Mouse (Mus musculus) hindbrain, postnatal 0 days (tissue): ENCODE measurements around the gene Ap2a2. TPM values are rescaled to one million over a fixed set of nuclear protein-coding genes. Genes with fewer than 3 reads are reported as not detected.

Experiments
- ATAC-seq: fragments of 200-750 bp; cut with Nextera tagmentation; 2 replicates; pipeline ENCODE4 v1.8.0; 2017; ENCODE audit warnings: mild to moderate bottlenecking, moderate TSS enrichment, moderate library complexity
- DNase-seq: peaks from one replicate; pipeline ENCODE4 v3.0.0-alpha.2; 2015; ENCODE audit warnings: low spot score
- H3K27ac ChIP-seq: fragments of 300-500 bp; sonication (generic); 2 replicates; pipeline ENCODE4 v1.5.1; 2014; ENCODE audit warnings: mild to moderate bottlenecking
- H3K27me3 ChIP-seq: fragments of 300-500 bp; sonication (generic); 2 replicates; pipeline ENCODE4 v1.6.1; 2014; ENCODE audit warnings: low read length, mixed read lengths; ENCODE audit not compliant: insufficient read depth
- H3K36me3 ChIP-seq: fragments of 300-500 bp; sonication (generic); 2 replicates; pipeline ENCODE4 v1.6.1; 2014; ENCODE audit warnings: low read length, mixed read lengths; ENCODE audit not compliant: insufficient read depth
- H3K4me1 ChIP-seq: fragments of 300-500 bp; sonication (generic); 2 replicates; pipeline ENCODE4 v1.6.1; 2014; ENCODE audit warnings: antibody characterized with exemption, low read length, mixed read lengths; ENCODE audit not compliant: insufficient read depth
- H3K4me2 ChIP-seq: fragments of 300-500 bp; sonication (generic); 2 replicates; pipeline ENCODE4 v1.6.1; 2014; ENCODE audit warnings: low read depth, mild to moderate bottlenecking, low read length, moderate library complexity, mixed read lengths
- H3K4me3 ChIP-seq: fragments of 300-500 bp; sonication (generic); 2 replicates; pipeline ENCODE4 v1.5.1; 2014; ENCODE audit warnings: low read length
- H3K9ac ChIP-seq: fragments of 300-500 bp; sonication (generic); replicated peaks from 2 replicates; pipeline ENCODE4 v1.6.1; 2014; ENCODE audit warnings: mild to moderate bottlenecking, low read length, moderate library complexity, mixed read lengths
- H3K9me3 ChIP-seq: fragments of 300-500 bp; sonication (generic); 2 replicates; pipeline ENCODE4 v1.6.1; 2016; ENCODE audit warnings: low read length, mixed read lengths
- CTCF ChIP-seq: IDR thresholded peaks from 2 replicates; pipeline ENCODE4 v1.5.1; 2016; ENCODE audit warnings: antibody characterized with exemption, control low read depth, low read depth
- WGBS: fragments of 180-500 bp; shearing (Covaris S2); extraction: QIAGEN DNeasy Blood & Tissue Kit; methylation state at CpG from one replicate; pipeline ENCODE4 v1.1.7; 2014; 5-methylcytosine and 5-hydroxymethylcytosine counted together
- polyA plus RNA-seq: library from polyadenylated mRNA; unstranded; fragments of >200 nt; fragmentation: Nextera tagmentation; extraction: Ambion mirVana; gene quantifications from 2 replicates; pipeline ENCODE4 v1.2.1, GENCODE M21; 2015
- total RNA-seq: library from RNA; depleted of rRNA; stranded (reverse); fragments of >200 nt; gene quantifications from 2 replicates; pipeline ENCODE4 v1.2.3, GENCODE M21; 2014

Ap2a2 gene
- total and polyA plus RNA-seq, 2 experiments from 2014 or later = 115 to 209 TPM

DNA sequence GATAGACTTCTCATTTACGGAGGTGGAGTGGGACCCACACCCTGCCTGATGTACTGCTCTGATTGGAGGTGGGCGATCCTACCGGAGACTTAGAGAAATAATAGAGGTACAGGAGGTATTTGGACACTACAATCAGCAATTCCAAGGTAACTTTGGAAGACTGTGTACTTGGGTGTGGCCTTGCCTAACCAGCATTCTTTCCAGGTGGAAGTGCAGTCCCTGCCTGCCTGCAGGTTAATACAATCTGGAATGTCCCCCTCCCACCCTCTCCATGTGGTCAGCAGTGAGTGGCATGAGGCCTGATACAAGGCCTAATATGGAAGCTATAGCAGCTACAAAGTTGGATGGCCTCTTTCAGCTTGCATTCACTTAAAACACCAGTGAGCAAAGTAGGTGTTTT, 7.9 kb downstream of the Ap2a2 start:
- H3K27ac ChIP-seq = no peak overlapping the region
- no peak for TF ChIP-seq CTCF
- H3K9ac ChIP-seq = no peak overlapping the region
- WGBS = 97% methylated on average over 3 of the region's 3 CpGs
- DNase-seq (no peak), ATAC-seq (no peak)
- no peak overlapping the region for H3K4me2 ChIP-seq
- H3K9me3 ChIP-seq = no peaks in the 10 kb centered on the region
- no peak overlapping the region for H3K4me3 ChIP-seq
- no peaks in the 10 kb centered on the region for H3K27me3 ChIP-seq
- no peaks in the 10 kb centered on the region for H3K36me3 ChIP-seq
- peaks cover 5% of the 10 kb centered on the region; the same call in 1 of the 2 replicates for H3K4me1 ChIP-seq

- no peak overlapping the region for H3K9ac ChIP-seq
- H3K4me2 ChIP-seq = no peak overlapping the region
- no peak for ATAC-seq
- WGBS = 65% methylated on average over 4 of the region's 4 CpGs
- H3K4me1 ChIP-seq = peaks cover 5% of the 10 kb centered on the region; the same call in 1 of the 2 replicates
- H3K36me3 ChIP-seq = no peaks in the 10 kb centered on the region
- no peak overlapping the region for H3K27ac ChIP-seq
- TF ChIP-seq CTCF = no peak
- no peak overlapping the region for H3K4me3 ChIP-seq
- no peak for DNase-seq
- no peaks in the 10 kb centered on the region for H3K9me3 ChIP-seq
- H3K27me3 ChIP-seq = no peaks in the 10 kb centered on the region
These were observed 8.8 kb downstream of the Ap2a2 start for GRCm38 (mm10) chr7:141570625-141571295.

DNA sequence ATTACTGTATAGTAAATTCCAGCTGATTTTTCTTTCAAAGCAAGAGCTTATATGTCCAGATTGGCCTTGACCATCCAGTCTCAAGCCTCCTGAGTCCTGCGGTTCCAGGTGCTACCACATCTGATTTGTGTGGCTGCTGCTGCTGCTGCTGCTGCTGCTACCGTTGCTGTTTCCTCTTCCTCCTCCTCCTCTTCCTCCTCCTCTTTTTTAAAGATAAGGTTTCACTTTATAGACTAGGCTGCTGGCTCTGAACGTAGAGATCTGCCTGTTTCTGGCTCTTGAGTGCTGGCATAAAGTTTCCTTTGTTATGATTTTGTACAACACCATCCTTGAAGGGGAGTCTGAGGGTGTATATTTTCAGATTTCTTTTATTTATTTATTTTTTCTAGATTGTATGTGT, 12.1 kb downstream of the Ap2a2 start:
- Histone ChIP-seq H3K4me2 (no peak overlapping the region), H3K4me3 (no peak overlapping the region), H3K27ac (no peak overlapping the region), H3K9ac (no peak overlapping the region), H3K27me3 (no peaks in the 10 kb centered on the region), H3K36me3 (no peaks in the 10 kb centered on the region), H3K4me1 (no peaks in the 10 kb centered on the region; the same call in 1 of the 2 replicates), H3K9me3 (no peaks in the 10 kb centered on the region)
- DNase-seq (no peak), ATAC-seq (no peak)
- no peak for TF ChIP-seq CTCF
- WGBS = 83% methylated on average over 3 of the region's 3 CpGs

- Histone ChIP-seq H3K9ac (no peak overlapping the region), H3K4me2 (no peak overlapping the region), H3K4me3 (no peak overlapping the region), H3K36me3 (no peaks in the 10 kb centered on the region), H3K9me3 (no peaks in the 10 kb centered on the region), H3K4me1 (no peaks in the 10 kb centered on the region), H3K27me3 (no peaks in the 10 kb centered on the region), H3K27ac (no peak overlapping the region)
- WGBS = 96% methylated on average over 2 of the region's 3 CpGs
- no peak for ATAC-seq
- TF ChIP-seq CTCF = no peak
- DNase-seq = no peak
These were observed 13.5 kb downstream of the Ap2a2 start for GRCm38 (mm10) chr7:141575481-141575880.

DNA sequence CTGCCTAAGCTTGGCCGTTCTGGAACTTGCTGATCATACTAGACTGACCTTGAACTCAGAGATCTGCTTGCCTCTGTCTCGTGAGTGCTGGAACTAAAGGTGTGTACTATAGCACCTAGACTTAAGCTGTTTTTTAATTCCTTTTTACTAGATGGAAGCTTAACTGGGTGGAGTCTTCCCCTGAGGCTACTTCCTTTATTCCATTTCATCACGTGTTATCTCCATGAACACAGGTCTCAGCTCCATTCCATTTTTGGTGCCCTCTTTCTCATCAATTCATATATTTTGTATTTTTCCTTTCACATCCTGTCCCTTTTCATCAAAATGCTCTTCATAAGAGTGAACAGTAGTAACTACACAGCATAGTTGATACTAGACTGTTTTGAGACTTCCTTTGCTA, 15.8 kb downstream of the Ap2a2 start:
- H3K4me3 ChIP-seq = no peak overlapping the region
- no peaks in the 10 kb centered on the region for H3K36me3 ChIP-seq
- no peak overlapping the region for H3K27ac ChIP-seq
- no peak for TF ChIP-seq CTCF
- ATAC-seq (no peak), DNase-seq (no peak)
- no peaks in the 10 kb centered on the region for H3K9me3 ChIP-seq
- no peaks in the 10 kb centered on the region for H3K27me3 ChIP-seq
- H3K4me1 ChIP-seq = no peaks in the 10 kb centered on the region
- H3K9ac ChIP-seq = no peak overlapping the region
- WGBS = 86% methylated on average over 3 of the region's 3 CpGs
- no peak overlapping the region for H3K4me2 ChIP-seq

DNA sequence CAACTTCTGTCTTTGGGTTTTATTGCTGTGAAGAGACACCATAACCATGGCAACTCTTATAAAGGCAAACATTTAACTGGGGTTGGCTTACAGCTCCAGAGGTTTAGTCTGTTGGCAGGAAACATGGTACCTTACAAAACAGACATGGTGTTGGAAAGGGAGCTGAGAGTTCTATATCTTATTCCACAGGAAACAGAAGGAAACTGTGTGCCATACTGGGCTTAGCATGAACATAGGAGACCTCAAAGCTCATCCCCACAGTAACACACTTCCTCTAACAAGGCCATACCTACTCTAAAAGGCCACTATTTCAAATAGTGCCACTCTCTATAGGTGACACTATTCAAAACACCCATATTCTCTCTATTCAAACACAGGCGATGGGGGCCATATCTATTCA, 16.5 kb downstream of the Ap2a2 start:
- no peaks in the 10 kb centered on the region for H3K36me3 ChIP-seq
- no peak overlapping the region for H3K4me2 ChIP-seq
- H3K4me3 ChIP-seq = no peak overlapping the region
- H3K27me3 ChIP-seq = no peaks in the 10 kb centered on the region
- no peak for TF ChIP-seq CTCF
- H3K4me1 ChIP-seq = no peaks in the 10 kb centered on the region
- ATAC-seq (no peak), DNase-seq (no peak)
- WGBS = 96% methylated on average over 1 of the region's 1 CpGs
- H3K9me3 ChIP-seq = no peaks in the 10 kb centered on the region
- H3K27ac ChIP-seq = no peak overlapping the region
- no peak overlapping the region for H3K9ac ChIP-seq

DNA sequence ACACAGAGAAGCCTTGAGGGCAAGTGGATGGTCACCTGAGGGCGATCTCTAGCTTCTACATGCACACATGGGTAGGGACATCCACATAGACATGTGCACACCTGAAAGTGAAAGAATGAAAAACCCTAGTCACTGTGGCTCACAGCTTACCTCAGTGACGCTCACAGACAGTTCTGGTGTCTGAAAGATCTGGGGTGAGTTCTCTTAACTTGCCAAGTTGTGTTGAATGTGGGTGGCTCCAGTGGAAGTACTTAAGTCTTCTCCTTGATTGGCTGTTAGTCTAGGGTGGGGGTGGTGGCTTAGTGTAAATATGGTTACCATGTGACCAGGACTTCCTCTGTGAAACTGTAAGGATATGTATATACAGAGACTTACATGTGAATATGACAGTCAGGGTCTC, 17.0 kb downstream of the Ap2a2 start:
- Histone ChIP-seq H3K4me1 (no peaks in the 10 kb centered on the region), H3K9me3 (no peaks in the 10 kb centered on the region), H3K27me3 (no peaks in the 10 kb centered on the region), H3K27ac (no peak overlapping the region), H3K4me2 (no peak overlapping the region), H3K36me3 (no peaks in the 10 kb centered on the region), H3K9ac (no peak overlapping the region), H3K4me3 (no peak overlapping the region)
- DNase-seq (no peak), ATAC-seq (no peak)
- TF ChIP-seq CTCF = no peak
- 100% methylated on average over 2 of the region's 2 CpGs for WGBS
